Mouse (Mus musculus) hindbrain, embryonic 13.5 days (tissue): ENCODE measurements around the gene Pcgf2. TPM values are rescaled to one million over a fixed set of nuclear protein-coding genes. Genes with fewer than 3 reads are reported as not detected.

Experiments
- ATAC-seq: fragments of 200-750 bp; cut with Nextera tagmentation; 2 replicates; pipeline ENCODE4 v1.8.0; 2017; ENCODE audit warnings: moderate TSS enrichment; ENCODE audit not compliant: low FRiP score
- H3K27ac ChIP-seq: fragments of 300-500 bp; sonication (generic); 2 replicates; pipeline ENCODE4 v1.5.1; 2015; ENCODE audit warnings: inconsistent platforms, mild to moderate bottlenecking, moderate library complexity
- H3K27me3 ChIP-seq: fragments of 300-500 bp; sonication (generic); 2 replicates; pipeline ENCODE4 v1.6.1; 2015; ENCODE audit warnings: mild to moderate bottlenecking, inconsistent platforms
- H3K36me3 ChIP-seq: fragments of 300-500 bp; sonication (generic); 2 replicates; pipeline ENCODE4 v1.6.1; 2015; ENCODE audit warnings: mild to moderate bottlenecking, inconsistent platforms
- H3K4me1 ChIP-seq: fragments of 300-500 bp; sonication (generic); replicated peaks from 2 replicates; pipeline ENCODE4 v1.6.1; 2015; ENCODE audit warnings: inconsistent platforms
- H3K4me2 ChIP-seq: fragments of 300-500 bp; sonication (generic); 2 replicates; pipeline ENCODE4 v1.6.1; 2015; ENCODE audit warnings: inconsistent platforms, mild to moderate bottlenecking, moderate library complexity
- H3K4me3 ChIP-seq: fragments of 300-500 bp; sonication (generic); 2 replicates; pipeline ENCODE4 v1.5.1; 2015; ENCODE audit warnings: mild to moderate bottlenecking, inconsistent platforms
- H3K9ac ChIP-seq: fragments of 300-500 bp; sonication (generic); 2 replicates; pipeline ENCODE4 v1.6.1; 2015; ENCODE audit warnings: mild to moderate bottlenecking, inconsistent platforms
- H3K9me3 ChIP-seq: fragments of 300-500 bp; sonication (generic); 2 replicates; pipeline ENCODE4 v1.6.1; 2016; ENCODE audit warnings: inconsistent platforms
- WGBS: fragments of 180-500 bp; shearing (Covaris S2); methylation state at CpG from one replicate; pipeline ENCODE4 v1.1.7; 2015; 5-methylcytosine and 5-hydroxymethylcytosine counted together
- polyA plus RNA-seq: library from polyadenylated mRNA; unstranded; fragments of >200 nt; fragmentation: Nextera tagmentation; extraction: Ambion mirVana; gene quantifications from 2 replicates; pipeline ENCODE4 v1.2.1, GENCODE M21; 2015

Pcgf2 gene
- polyA plus RNA-seq, 1 experiment from 2014 or later, result 26.2 TPM

DNA sequence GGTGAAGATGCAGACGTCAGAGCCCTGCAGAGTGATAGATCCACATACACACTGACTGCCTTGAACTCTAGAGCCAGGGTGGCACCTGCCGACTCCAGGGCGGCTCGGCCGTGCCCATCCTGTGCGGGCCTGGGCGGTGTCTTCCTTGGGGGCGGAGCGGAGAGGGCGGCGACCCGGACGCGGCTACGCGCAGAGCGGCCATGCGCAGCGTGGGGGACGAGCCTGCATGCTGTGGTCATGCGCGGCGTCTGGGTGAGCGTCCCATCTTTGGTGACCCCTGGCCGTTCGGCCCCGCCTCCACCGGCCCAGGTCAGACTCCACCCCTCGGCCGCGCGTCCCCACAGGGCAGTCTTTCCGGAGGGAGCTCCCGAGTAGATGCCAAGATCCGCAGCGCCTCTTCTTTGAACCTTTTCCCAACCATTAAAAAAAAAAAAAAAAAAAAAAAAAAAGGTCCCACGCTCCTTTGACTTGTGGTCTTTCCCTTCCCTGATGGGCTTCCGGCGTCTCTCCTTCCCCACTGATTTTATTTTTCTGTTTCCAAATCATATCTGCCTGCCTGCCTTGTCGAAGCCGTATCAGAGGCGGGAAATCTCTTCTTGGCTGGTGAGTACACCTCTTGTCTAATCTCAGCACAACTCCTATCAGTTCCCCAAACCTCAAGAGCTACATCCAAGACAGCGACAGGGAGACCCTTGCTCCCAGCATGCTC lies 14.5 kb downstream of the Pcgf2 start, which contains the start of gene Cisd3:
Cisd3 (plus strand) TSS at position 214 of the 709 bp plus-strand sequence.
- 1% methylated on average over 43 of the region's 43 CpGs for WGBS
- peak within 1 kb of the TSS; percentile 73 for H3K9ac ChIP-seq
- H3K36me3 ChIP-seq, result peaks cover 54% of the 10 kb centered on the region
- peak within 1 kb of the TSS; percentile 62 for H3K27ac ChIP-seq
- H3K27me3 ChIP-seq, result no peaks in the 10 kb centered on the region
- H3K4me2 ChIP-seq, result peak within 1 kb of the TSS; percentile 87
- no peaks in the 10 kb centered on the region for H3K9me3 ChIP-seq
- H3K4me3 ChIP-seq, result peak within 1 kb of the TSS; percentile 44
- ATAC-seq, result peak; percentile 78
- peaks cover 27% of the 10 kb centered on the region for H3K4me1 ChIP-seq

GRCm38 (mm10) chr11:97684766-97685165 lies 15.5 kb downstream of the Pcgf2 start:
- no peaks in the 10 kb centered on the region for H3K9me3 ChIP-seq
- peak overlapping the region; percentile 14; the same call in 1 of the 2 replicates for H3K9ac ChIP-seq
- no peaks in the 10 kb centered on the region for H3K27me3 ChIP-seq
- peak overlapping the region; percentile 87; the same call in 1 of the 2 replicates for H3K4me2 ChIP-seq
- H3K4me1 ChIP-seq, result peaks cover 35% of the 10 kb centered on the region
- H3K36me3 ChIP-seq, result peaks cover 54% of the 10 kb centered on the region
- 52% methylated on average over 7 of the region's 7 CpGs for WGBS
- no peak for ATAC-seq
- peak overlapping the region; percentile 62; the same call in 1 of the 2 replicates for H3K27ac ChIP-seq
- H3K4me3 ChIP-seq, result no peak overlapping the region

GRCm38 (mm10) chr11:97684063-97684680 lies 16.1 kb downstream of the Pcgf2 start:
- H3K27me3 ChIP-seq, result no peaks in the 10 kb centered on the region
- H3K9me3 ChIP-seq, result no peaks in the 10 kb centered on the region
- no peak for ATAC-seq
- H3K4me2 ChIP-seq, result no peak overlapping the region
- WGBS, result 88% methylated on average over 6 of the region's 6 CpGs
- peaks cover 56% of the 10 kb centered on the region for H3K36me3 ChIP-seq
- H3K27ac ChIP-seq, result no peak overlapping the region
- peaks cover 35% of the 10 kb centered on the region for H3K4me1 ChIP-seq
- H3K4me3 ChIP-seq, result no peak overlapping the region
- H3K9ac ChIP-seq, result peak overlapping the region; percentile 13; the same call in 1 of the 2 replicates

GRCm38 (mm10) chr11:97682504-97683055 lies 17.7 kb downstream of the Pcgf2 start:
- no peaks in the 10 kb centered on the region for H3K27me3 ChIP-seq
- H3K9ac ChIP-seq, result peak overlapping the region; percentile 35; the same call in 1 of the 2 replicates
- no peak for ATAC-seq
- WGBS, result 83% methylated on average over 6 of the region's 6 CpGs
- H3K27ac ChIP-seq, result 0 out of 2 replicates have a peak overlapping the region, but pooled peaks have one; percentile 12
- H3K4me1 ChIP-seq, result peaks cover 42% of the 10 kb centered on the region
- H3K9me3 ChIP-seq, result no peaks in the 10 kb centered on the region
- no peak overlapping the region for H3K4me3 ChIP-seq
- peaks cover 60% of the 10 kb centered on the region for H3K36me3 ChIP-seq
- H3K4me2 ChIP-seq, result no peak overlapping the region

DNA sequence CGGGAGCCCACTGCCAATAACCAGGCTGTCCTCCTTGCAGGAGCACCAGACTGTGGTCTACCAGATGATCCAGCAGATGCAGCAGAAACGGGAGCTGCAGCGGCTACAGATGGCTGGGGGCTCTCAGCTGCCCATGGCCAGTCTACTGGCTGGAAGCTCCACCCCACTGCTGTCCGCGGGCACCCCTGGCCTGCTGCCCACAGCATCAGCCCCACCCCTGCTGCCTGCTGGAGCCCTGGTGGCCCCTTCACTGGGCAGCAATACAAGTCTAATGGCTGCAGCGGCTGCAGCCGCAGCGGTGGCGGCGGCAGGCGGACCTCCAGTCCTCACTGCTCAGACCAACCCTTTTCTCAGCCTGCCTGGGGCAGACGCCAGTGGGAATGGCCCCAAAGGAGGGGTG lies 19.9 kb downstream of the Pcgf2 start:
- 63% methylated on average over 12 of the region's 12 CpGs for WGBS
- H3K4me2 ChIP-seq, result no peak overlapping the region
- H3K9me3 ChIP-seq, result no peaks in the 10 kb centered on the region
- no peaks in the 10 kb centered on the region for H3K27me3 ChIP-seq
- no peak for ATAC-seq
- H3K36me3 ChIP-seq, result peaks cover 77% of the 10 kb centered on the region
- no peak overlapping the region for H3K4me3 ChIP-seq
- H3K4me1 ChIP-seq, result peaks cover 32% of the 10 kb centered on the region
- H3K9ac ChIP-seq, result peak overlapping the region; percentile 46; the same call in 1 of the 2 replicates
- H3K27ac ChIP-seq, result peak overlapping the region; percentile 18; the same call in 1 of the 2 replicates

DNA sequence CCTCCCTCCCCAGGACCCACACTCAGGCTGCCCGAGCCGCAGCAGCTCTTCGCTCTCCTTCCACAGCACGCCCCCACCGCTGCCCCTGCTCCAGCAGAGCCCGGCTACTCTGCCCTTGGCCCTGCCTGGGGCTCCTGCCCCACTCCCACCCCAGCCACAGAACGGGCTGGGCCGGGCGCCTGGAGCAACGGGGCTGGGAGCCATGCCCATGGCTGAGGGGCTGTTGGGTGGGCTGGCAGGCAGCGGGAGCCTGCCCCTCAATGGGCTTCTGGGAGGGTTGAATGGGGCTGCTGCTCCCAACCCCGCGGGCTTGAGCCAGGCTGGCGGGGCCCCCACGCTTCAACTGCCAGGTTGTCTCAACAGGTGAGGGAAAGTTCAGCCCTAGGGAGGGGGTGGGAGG lies 22.0 kb downstream of the Pcgf2 start:
- Histone ChIP-seq H3K27me3 (no peaks in the 10 kb centered on the region), H3K9me3 (no peaks in the 10 kb centered on the region), H3K27ac (no peak overlapping the region), H3K36me3 (peaks cover 96% of the 10 kb centered on the region), H3K4me3 (no peak overlapping the region), H3K4me1 (peaks cover 23% of the 10 kb centered on the region), H3K4me2 (no peak overlapping the region), H3K9ac (no peak overlapping the region)
- 74% methylated on average over 15 of the region's 15 CpGs for whole genome bisulfite sequencing
- ATAC-seq, result no peak

DNA sequence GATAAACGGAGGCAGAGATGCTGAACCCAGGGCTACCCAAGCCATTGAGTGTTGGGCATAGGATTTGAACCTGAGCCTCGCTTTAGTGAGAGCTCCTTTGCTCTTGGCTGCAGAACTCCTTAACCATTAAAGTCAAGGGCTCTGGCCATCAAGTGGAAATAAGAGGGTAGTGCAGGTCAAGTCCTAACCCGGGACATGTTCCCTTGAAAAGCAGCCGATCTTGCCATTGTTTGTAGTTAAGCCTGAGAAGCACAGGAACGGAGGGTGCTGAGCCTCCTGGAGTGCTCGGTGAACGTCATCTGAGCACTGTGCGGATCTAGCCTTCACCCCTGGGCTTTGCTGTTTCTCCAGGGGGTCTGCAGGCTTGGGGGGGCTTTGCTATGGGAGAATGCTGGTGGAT lies 22.5 kb downstream of the Pcgf2 start:
- no peak overlapping the region for H3K9ac ChIP-seq
- no peak overlapping the region for H3K4me3 ChIP-seq
- H3K36me3 ChIP-seq, result peaks cover 98% of the 10 kb centered on the region
- H3K27ac ChIP-seq, result no peak overlapping the region
- peaks cover 23% of the 10 kb centered on the region for H3K4me1 ChIP-seq
- 47% methylated on average over 8 of the region's 8 CpGs for whole genome bisulfite sequencing
- H3K4me2 ChIP-seq, result no peak overlapping the region
- no peaks in the 10 kb centered on the region for H3K9me3 ChIP-seq
- H3K27me3 ChIP-seq, result no peaks in the 10 kb centered on the region
- ATAC-seq, result no peak

- H3K4me1 ChIP-seq, result peaks cover 23% of the 10 kb centered on the region
- H3K9me3 ChIP-seq, result no peaks in the 10 kb centered on the region
- 0 out of 2 replicates have a peak overlapping the region, but pooled peaks have one; percentile 44 for H3K27ac ChIP-seq
- H3K36me3 ChIP-seq, result peaks cover 99% of the 10 kb centered on the region
- H3K9ac ChIP-seq, result peak overlapping the region; percentile 35; the same call in 1 of the 2 replicates
- H3K27me3 ChIP-seq, result no peaks in the 10 kb centered on the region
- no peak overlapping the region for H3K4me2 ChIP-seq
- 49% methylated on average over 15 of the region's 15 CpGs for WGBS
- ATAC-seq, result no peak
- H3K4me3 ChIP-seq, result no peak overlapping the region
These were observed 22.9 kb downstream of the Pcgf2 start for GRCm38 (mm10) chr11:97677381-97677780.

- no peak for ATAC-seq
- H3K4me3 ChIP-seq, result no peak overlapping the region
- H3K27me3 ChIP-seq, result no peaks in the 10 kb centered on the region
- H3K4me2 ChIP-seq, result no peak overlapping the region
- H3K27ac ChIP-seq, result no peak overlapping the region
- peaks cover 23% of the 10 kb centered on the region for H3K4me1 ChIP-seq
- no peaks in the 10 kb centered on the region for H3K9me3 ChIP-seq
- WGBS, result 86% methylated on average over 13 of the region's 15 CpGs
- H3K36me3 ChIP-seq, result peaks cover 99% of the 10 kb centered on the region
- 0 out of 2 replicates have a peak overlapping the region, but pooled peaks have one; percentile 5 for H3K9ac ChIP-seq
These were observed 24.1 kb downstream of the Pcgf2 start for GRCm38 (mm10) chr11:97676050-97676754.

DNA sequence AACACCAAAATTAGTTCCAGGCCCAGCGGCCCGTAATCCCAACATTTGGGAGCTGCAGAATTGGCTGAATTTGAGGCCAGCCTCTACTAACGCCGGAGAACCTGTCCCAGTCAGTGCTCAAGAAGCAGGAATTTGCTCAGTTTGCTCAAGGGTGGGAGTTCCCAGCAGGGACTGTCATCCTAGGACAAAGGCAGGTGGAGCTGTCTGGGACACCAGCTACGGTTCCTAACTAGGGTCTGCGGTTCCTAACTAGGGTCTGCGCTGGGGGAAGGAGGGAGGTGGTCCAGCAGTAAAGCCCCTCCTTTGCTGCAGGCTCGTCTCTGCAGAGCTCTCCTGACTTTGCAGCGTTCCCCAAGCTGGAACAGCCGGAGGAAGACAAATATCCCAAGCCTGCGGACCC lies 27.1 kb downstream of the Pcgf2 start:
- no peaks in the 10 kb centered on the region for H3K9me3 ChIP-seq
- no peak for ATAC-seq
- peaks cover 100% of the 10 kb centered on the region for H3K36me3 ChIP-seq
- no peak overlapping the region for H3K9ac ChIP-seq
- no peak overlapping the region for H3K4me3 ChIP-seq
- no peaks in the 10 kb centered on the region for H3K27me3 ChIP-seq
- WGBS, result 80% methylated on average over 11 of the region's 11 CpGs
- no peak overlapping the region for H3K4me2 ChIP-seq
- H3K4me1 ChIP-seq, result peaks cover 37% of the 10 kb centered on the region
- H3K27ac ChIP-seq, result no peak overlapping the region

- no peak overlapping the region for H3K4me3 ChIP-seq
- ATAC-seq, result no peak
- no peak overlapping the region for H3K4me2 ChIP-seq
- WGBS, result 45% methylated on average over 2 of the region's 2 CpGs
- H3K9ac ChIP-seq, result peak overlapping the region; percentile 8; the same call in 1 of the 2 replicates
- peaks cover 24% of the 10 kb centered on the region for H3K4me1 ChIP-seq
- H3K27me3 ChIP-seq, result no peaks in the 10 kb centered on the region
- no peaks in the 10 kb centered on the region for H3K9me3 ChIP-seq
- peaks cover 97% of the 10 kb centered on the region for H3K36me3 ChIP-seq
- H3K27ac ChIP-seq, result no peak overlapping the region
These were observed 29.1 kb downstream of the Pcgf2 start for GRCm38 (mm10) chr11:97671177-97671527.
